Mouse (Mus musculus) lung, embryonic 15.5 days (tissue): ENCODE data around the gene Samd4b. TPM values are rescaled to one million over a fixed set of nuclear protein-coding genes. Genes with fewer than 3 reads are reported as not detected.
"Not testable (repeated sequence)": the region's sequence is repeated elsewhere in the genome, so short reads cannot be mapped to it uniquely, and the experiment has no call there.

ENCODE experiments used
- ATAC-seq: fragments of 200-750 bp; cut with Nextera tagmentation; 2 replicates; pipeline ENCODE4 v1.8.0; 2017; ENCODE audit warnings: moderate number of reproducible peaks, borderline replicate concordance; ENCODE audit not compliant: low FRiP score, low TSS enrichment; ENCODE audit errors: extremely low read depth
- H3K27ac ChIP-seq: fragments of 300-500 bp; sonication (generic); 2 replicates; pipeline ENCODE4 v1.5.1; 2015; ENCODE audit warnings: moderate library complexity, mild to moderate bottlenecking, inconsistent platforms
- H3K27me3 ChIP-seq: fragments of 300-500 bp; sonication (generic); 2 replicates; pipeline ENCODE4 v1.6.1; 2015; ENCODE audit warnings: inconsistent platforms
- H3K36me3 ChIP-seq: fragments of 300-500 bp; sonication (generic); 2 replicates; pipeline ENCODE4 v1.6.1; 2015; ENCODE audit warnings: inconsistent platforms
- H3K4me1 ChIP-seq: fragments of 300-500 bp; sonication (generic); 2 replicates; pipeline ENCODE4 v1.6.1; 2015; ENCODE audit warnings: inconsistent platforms
- H3K4me2 ChIP-seq: fragments of 300-500 bp; sonication (generic); 2 replicates; pipeline ENCODE4 v1.6.1; 2015; ENCODE audit warnings: inconsistent platforms, mild to moderate bottlenecking, moderate library complexity
- H3K4me3 ChIP-seq: fragments of 300-500 bp; sonication (generic); 2 replicates; pipeline ENCODE4 v1.5.1; 2015; ENCODE audit warnings: mild to moderate bottlenecking, inconsistent platforms
- H3K9ac ChIP-seq: fragments of 300-500 bp; sonication (generic); 2 replicates; pipeline ENCODE4 v1.6.1; 2015; ENCODE audit warnings: inconsistent platforms
- H3K9me3 ChIP-seq: fragments of 300-500 bp; sonication (generic); 2 replicates; pipeline ENCODE4 v1.6.1; 2016; ENCODE audit warnings: inconsistent platforms
- WGBS: fragments of 180-500 bp; shearing (Covaris S2); methylation state at CpG from one replicate; pipeline ENCODE4 v1.1.7; 2015; 5-methylcytosine and 5-hydroxymethylcytosine counted together
- polyA plus RNA-seq: library from polyadenylated mRNA; unstranded; fragments of >200 nt; fragmentation: Nextera tagmentation; extraction: Ambion mirVana; gene quantifications from 2 replicates; pipeline ENCODE4 v1.2.1, GENCODE M21; 2015

Gene Samd4b
- polyA plus RNA-seq, 1 experiment from 2014 or later: 21.3 TPM

- Histone ChIP-seq H3K27me3 (no peaks in the 10 kb centered on the region), H3K36me3 (peaks cover 91% of the 10 kb centered on the region), H3K9me3 (no peaks in the 10 kb centered on the region), H3K4me2 (no peak overlapping the region), H3K9ac (no peak overlapping the region), H3K27ac (no peak overlapping the region), H3K4me1 (no peaks in the 10 kb centered on the region), H3K4me3 (no peak overlapping the region)
- 95% methylated on average over 1 of the region's 1 CpGs for WGBS
- ATAC-seq: 0 out of 2 replicates have a peak, but pooled peaks have one; percentile 20
Observed at GRCm38 (mm10) chr7:28401030-28401429, 196.9 kb downstream of the Samd4b start.

- Histone ChIP-seq H3K27ac (no peak overlapping the region), H3K9ac (no peak overlapping the region), H3K27me3 (no peaks in the 10 kb centered on the region), H3K4me2 (no peak overlapping the region), H3K4me3 (no peak overlapping the region), H3K9me3 (no peaks in the 10 kb centered on the region), H3K4me1 (peaks cover 2% of the 10 kb centered on the region), H3K36me3 (peaks cover 84% of the 10 kb centered on the region)
- 80% methylated on average over 10 of the region's 10 CpGs for WGBS
- ATAC-seq: no peak
Observed at GRCm38 (mm10) chr7:28398696-28399340, 199.1 kb downstream of the Samd4b start.

GRCm38 (mm10) chr7:28398000-28398399, 199.9 kb downstream of the Samd4b start:
- H3K9ac ChIP-seq: no peak overlapping the region
- peaks cover 77% of the 10 kb centered on the region for H3K36me3 ChIP-seq
- H3K27me3 ChIP-seq: no peaks in the 10 kb centered on the region
- H3K9me3 ChIP-seq: no peaks in the 10 kb centered on the region
- 55% methylated on average over 3 of the region's 3 CpGs for whole genome bisulfite sequencing
- H3K4me3 ChIP-seq: no peak overlapping the region
- peaks cover 9% of the 10 kb centered on the region for H3K4me1 ChIP-seq
- H3K4me2 ChIP-seq: no peak overlapping the region
- no peak overlapping the region for H3K27ac ChIP-seq
- ATAC-seq: no peak

- WGBS: 92% methylated on average over 4 of the region's 4 CpGs
- Histone ChIP-seq H3K9ac (no peak overlapping the region), H3K4me2 (no peak overlapping the region), H3K27ac (no peak overlapping the region), H3K4me3 (no peak overlapping the region), H3K4me1 (peaks cover 16% of the 10 kb centered on the region), H3K36me3 (peaks cover 61% of the 10 kb centered on the region), H3K9me3 (no peaks in the 10 kb centered on the region), H3K27me3 (no peaks in the 10 kb centered on the region)
- ATAC-seq: no peak
Observed at GRCm38 (mm10) chr7:28395425-28395824, 202.5 kb downstream of the Samd4b start.

GRCm38 (mm10) chr7:28393272-28393951, 204.5 kb downstream of the Samd4b start:
- Histone ChIP-seq H3K4me3 (peak overlapping the region; percentile 91), H3K9me3 (no peaks in the 10 kb centered on the region), H3K9ac (peak overlapping the region; percentile 91), H3K4me1 (peaks cover 16% of the 10 kb centered on the region), H3K36me3 (peaks cover 59% of the 10 kb centered on the region), H3K4me2 (peak overlapping the region; percentile 93), H3K27ac (peak overlapping the region; percentile 79), H3K27me3 (no peaks in the 10 kb centered on the region)
- no peak; the same call in 1 of the 2 replicates for ATAC-seq
- WGBS: 7% methylated on average over 22 of the region's 22 CpGs

GRCm38 (mm10) chr7:28392429-28393271, 205.3 kb downstream of the Samd4b start, which contains the start of the genes Med29 and Paf1:
Gene Med29 (minus strand): TSS chr7:28392708.
Gene Paf1 (plus strand): TSS chr7:28392951.
- Histone ChIP-seq H3K27me3 (no peaks in the 10 kb centered on the region), H3K9ac (peak within 1 kb of the TSS; percentile 91), H3K9me3 (no peaks in the 10 kb centered on the region), H3K4me1 (peaks cover 16% of the 10 kb centered on the region), H3K27ac (peak within 1 kb of the TSS; percentile 79), H3K4me2 (peak within 1 kb of the TSS; percentile 93), H3K36me3 (peaks cover 59% of the 10 kb centered on the region), H3K4me3 (peak within 1 kb of the TSS; percentile 91)
- ATAC-seq: peak; percentile 96
- WGBS: 0% methylated on average over 58 of the region's 58 CpGs

- ATAC-seq: no peak
- H3K4me2 ChIP-seq: no peak overlapping the region
- H3K4me3 ChIP-seq: no peak overlapping the region
- no peaks in the 10 kb centered on the region for H3K9me3 ChIP-seq
- H3K9ac ChIP-seq: no peak overlapping the region
- WGBS: 96% methylated on average over 3 of the region's 3 CpGs
- no peaks in the 10 kb centered on the region for H3K27me3 ChIP-seq
- no peak overlapping the region for H3K27ac ChIP-seq
- H3K4me1 ChIP-seq: peaks cover 19% of the 10 kb centered on the region
- H3K36me3 ChIP-seq: peaks cover 46% of the 10 kb centered on the region
Observed at GRCm38 (mm10) chr7:28390331-28390730, 207.6 kb downstream of the Samd4b start.

GRCm38 (mm10) chr7:28387384-28387783, 210.6 kb downstream of the Samd4b start:
- not testable (repeated sequence) for H3K9me3 ChIP-seq, H3K9ac ChIP-seq, H3K27ac ChIP-seq, ATAC-seq, H3K27me3 ChIP-seq, H3K4me2 ChIP-seq, H3K4me3 ChIP-seq
- Histone ChIP-seq H3K4me1 (peaks cover 22% of the 10 kb centered on the region), H3K36me3 (peaks cover 39% of the 10 kb centered on the region)
- 83% methylated on average over 7 of the region's 7 CpGs for WGBS

GRCm38 (mm10) chr7:28386877-28387276, 211.1 kb downstream of the Samd4b start:
- H3K9me3 ChIP-seq, H3K9ac ChIP-seq, ATAC-seq: not testable (repeated sequence)

GRCm38 (mm10) chr7:28386462-28386861, 211.5 kb downstream of the Samd4b start:
- peaks cover 39% of the 10 kb centered on the region for H3K36me3 ChIP-seq
- peaks cover 25% of the 10 kb centered on the region for H3K4me1 ChIP-seq
- no peak overlapping the region for H3K9ac ChIP-seq
- no peak overlapping the region for H3K4me3 ChIP-seq
- H3K27ac ChIP-seq: peak overlapping the region; percentile 55
- H3K27me3 ChIP-seq: no peaks in the 10 kb centered on the region
- ATAC-seq: peak; percentile 64
- 4% methylated on average over 4 of the region's 4 CpGs for WGBS
- no peaks in the 10 kb centered on the region for H3K9me3 ChIP-seq
- no peak overlapping the region for H3K4me2 ChIP-seq

More at GRCm38 (mm10) chr7:28386877-28387276, 211.1 kb downstream of the Samd4b start:
- Histone ChIP-seq H3K4me1 (peaks cover 25% of the 10 kb centered on the region), H3K36me3 (peaks cover 39% of the 10 kb centered on the region)
- 80% methylated on average over 6 of the region's 6 CpGs for WGBS
- not testable (repeated sequence) for H3K4me3 ChIP-seq, H3K4me2 ChIP-seq, H3K27me3 ChIP-seq, H3K27ac ChIP-seq

GRCm38 (mm10) chr7:28386007-28386406, 211.9 kb downstream of the Samd4b start:
- no peak for ATAC-seq
- no peaks in the 10 kb centered on the region for H3K27me3 ChIP-seq
- peaks cover 39% of the 10 kb centered on the region for H3K36me3 ChIP-seq
- peak overlapping the region; percentile 55 for H3K27ac ChIP-seq
- H3K4me1 ChIP-seq: peaks cover 28% of the 10 kb centered on the region
- no peak overlapping the region for H3K9ac ChIP-seq
- WGBS: 77% methylated on average over 7 of the region's 7 CpGs
- H3K4me3 ChIP-seq: no peak overlapping the region
- no peaks in the 10 kb centered on the region for H3K9me3 ChIP-seq
- no peak overlapping the region for H3K4me2 ChIP-seq
